Mouse (Mus musculus) erythroblast, embryonic 14.5 days (primary cell): Measurements from ENCODE around the gene Spon1. TPM values are rescaled to one million over a fixed set of nuclear protein-coding genes. Genes with fewer than 3 reads are reported as not detected.

Experiments used
- H3K27me3 ChIP-seq: 2 replicates; pipeline ENCODE4 v1.6.1; 2012; ENCODE audit warnings: inconsistent platforms; ENCODE audit not compliant: control insufficient read depth
- H3K36me3 ChIP-seq: 2 replicates; pipeline ENCODE4 v1.6.1; 2012; ENCODE audit warnings: mild to moderate bottlenecking, inconsistent platforms; ENCODE audit not compliant: control insufficient read depth
- H3K4me1 ChIP-seq: 2 replicates; pipeline ENCODE4 v1.6.1; 2012; ENCODE audit warnings: inconsistent platforms; ENCODE audit not compliant: control insufficient read depth
- H3K4me3 ChIP-seq: replicated peaks from 2 replicates; pipeline ENCODE3; 2012; ENCODE audit warnings: moderate library complexity, mild to moderate bottlenecking, inconsistent platforms
- H3K9me3 ChIP-seq: 2 replicates; pipeline ENCODE4 v1.6.1; 2012; ENCODE audit warnings: low read length, inconsistent platforms, mixed read lengths; ENCODE audit not compliant: control insufficient read depth
- GATA1 ChIP-seq: IDR thresholded peaks from 2 replicates; pipeline ENCODE4 v1.6.1; 2012; ENCODE audit warnings: low read length, inconsistent platforms, mixed read lengths
- TAL1 ChIP-seq: IDR thresholded peaks from 3 replicates; pipeline ENCODE4 v1.6.1; 2012; ENCODE audit warnings: low read length, inconsistent platforms, mixed read lengths
- polyA plus RNA-seq: library from polyadenylated mRNA; stranded (reverse); fragments of >175 nt; gene quantifications from 2 replicates; pipeline ENCODE4 v1.2.3, GENCODE M21; 2012

Gene Spon1
- polyA plus RNA-seq, 1 experiment: not detected

DNA sequence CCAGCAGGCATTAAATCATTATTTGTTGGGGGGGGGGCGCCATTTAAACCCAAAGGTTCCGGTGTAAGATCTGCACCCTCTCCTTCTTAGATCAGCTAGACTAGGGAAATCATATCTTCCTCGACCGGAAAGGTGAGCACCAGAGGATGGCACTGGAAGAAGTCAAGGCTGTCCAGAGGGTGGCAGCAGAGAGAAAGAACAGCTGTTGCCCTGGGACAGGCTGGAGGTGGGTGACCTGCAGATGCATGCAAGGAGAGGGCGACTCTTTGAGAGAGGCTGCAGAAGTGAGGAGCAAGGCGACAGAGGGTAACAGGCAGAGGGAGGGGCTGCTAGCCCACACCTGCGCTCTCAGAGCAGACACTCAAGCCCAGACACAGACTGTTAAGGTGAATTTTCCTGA is 8.2 kb downstream of the Spon1 start:
- H3K4me3 ChIP-seq: no peak overlapping the region
- H3K27me3 ChIP-seq: 0 out of 2 replicates have a peak, but pooled peaks cover under 1% of the 10 kb centered on the region
- H3K9me3 ChIP-seq: no peaks in the 10 kb centered on the region
- no peak for TF ChIP-seq GATA1
- no peak for TF ChIP-seq TAL1
- H3K36me3 ChIP-seq: no peaks in the 10 kb centered on the region
- no peaks in the 10 kb centered on the region for H3K4me1 ChIP-seq

DNA sequence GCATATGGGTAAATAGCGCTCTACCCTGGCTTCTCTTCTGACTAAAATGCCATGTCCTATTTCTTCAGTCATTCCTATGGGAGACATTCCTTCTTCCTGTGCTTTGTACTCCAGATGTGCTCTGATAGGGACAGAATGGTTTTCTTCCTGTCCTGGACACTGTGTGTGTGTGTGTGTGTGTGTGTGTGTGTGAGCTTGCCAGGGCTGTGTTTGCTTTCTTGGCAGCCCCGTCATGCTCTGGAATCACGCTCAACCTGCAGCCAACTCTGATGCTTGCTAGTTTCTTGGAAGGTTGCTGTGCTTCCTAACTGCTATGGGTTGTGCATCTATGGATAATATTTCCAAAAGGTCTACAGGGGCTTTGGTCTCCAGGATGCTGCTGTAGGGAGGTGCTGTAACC is 9.1 kb downstream of the Spon1 start:
- TF ChIP-seq GATA1 (no peak), TAL1 (no peak)
- H3K27me3 ChIP-seq: no peaks in the 10 kb centered on the region
- no peaks in the 10 kb centered on the region for H3K36me3 ChIP-seq
- H3K9me3 ChIP-seq: no peaks in the 10 kb centered on the region
- no peak overlapping the region for H3K4me3 ChIP-seq
- no peaks in the 10 kb centered on the region for H3K4me1 ChIP-seq

- Histone ChIP-seq H3K9me3 (no peaks in the 10 kb centered on the region), H3K4me3 (no peak overlapping the region), H3K36me3 (no peaks in the 10 kb centered on the region), H3K4me1 (no peaks in the 10 kb centered on the region), H3K27me3 (no peaks in the 10 kb centered on the region)
- TF ChIP-seq TAL1: no peak
- no peak for TF ChIP-seq GATA1
Measured at GRCm38 (mm10) chr7:113778546-113778945, 12.7 kb downstream of the Spon1 start.

DNA sequence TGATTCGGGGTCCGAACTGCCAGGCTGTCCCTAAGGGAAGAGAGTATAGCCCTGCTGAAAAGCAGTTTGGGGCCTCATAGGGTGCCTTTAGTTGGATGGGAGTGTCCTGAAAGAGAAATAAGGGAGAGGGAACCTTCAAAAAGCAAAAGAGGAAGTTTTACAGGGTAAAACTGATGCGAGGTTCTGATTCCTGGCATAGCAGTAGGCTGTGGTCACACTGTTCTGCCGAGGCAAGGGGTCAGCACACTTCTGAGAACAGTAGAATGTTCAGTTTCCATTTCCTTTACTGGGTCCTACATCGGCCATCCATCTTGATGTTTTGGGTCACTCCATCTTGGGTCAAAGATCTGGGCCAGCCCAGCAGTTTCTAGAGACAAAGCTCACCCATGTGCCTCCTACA is 14.5 kb downstream of the Spon1 start:
- TF ChIP-seq GATA1: no peak
- Histone ChIP-seq H3K36me3 (no peaks in the 10 kb centered on the region), H3K4me3 (no peak overlapping the region), H3K4me1 (no peaks in the 10 kb centered on the region), H3K9me3 (no peaks in the 10 kb centered on the region), H3K27me3 (no peaks in the 10 kb centered on the region)

- Histone ChIP-seq H3K4me3 (no peak overlapping the region), H3K9me3 (no peaks in the 10 kb centered on the region)
- TF ChIP-seq TAL1 (no peak), GATA1 (no peak)
Measured at GRCm38 (mm10) chr7:113791991-113792390, 26.2 kb downstream of the Spon1 start.

DNA sequence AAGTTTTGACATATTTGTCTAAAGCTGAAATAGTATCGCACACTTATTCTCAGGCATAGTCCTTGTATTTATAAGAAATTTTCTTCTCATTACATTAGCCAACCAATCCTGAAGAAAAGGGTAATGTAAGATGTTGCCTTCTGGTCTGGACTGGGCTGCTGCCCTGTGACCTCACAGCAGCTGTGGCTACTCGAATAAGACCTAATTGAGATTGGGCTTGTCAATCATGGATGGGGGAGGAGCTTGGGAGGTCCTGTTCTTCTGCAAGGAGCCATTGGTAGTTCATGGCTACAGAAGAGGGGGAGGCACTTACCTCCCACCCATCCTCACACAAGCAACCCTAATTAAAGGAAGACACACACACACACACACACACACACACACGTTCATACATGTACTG is 27.1 kb downstream of the Spon1 start:
- H3K9me3 ChIP-seq: no peaks in the 10 kb centered on the region
- no peaks in the 10 kb centered on the region for H3K4me1 ChIP-seq
- H3K4me3 ChIP-seq: no peak overlapping the region
- no peaks in the 10 kb centered on the region for H3K36me3 ChIP-seq
- TF ChIP-seq GATA1 (no peak), TAL1 (no peak)
- no peaks in the 10 kb centered on the region for H3K27me3 ChIP-seq

More at GRCm38 (mm10) chr7:113791991-113792390, 26.2 kb downstream of the Spon1 start:
- H3K27me3 ChIP-seq: no peaks in the 10 kb centered on the region
- no peaks in the 10 kb centered on the region for H3K4me1 ChIP-seq
- H3K36me3 ChIP-seq: no peaks in the 10 kb centered on the region

DNA sequence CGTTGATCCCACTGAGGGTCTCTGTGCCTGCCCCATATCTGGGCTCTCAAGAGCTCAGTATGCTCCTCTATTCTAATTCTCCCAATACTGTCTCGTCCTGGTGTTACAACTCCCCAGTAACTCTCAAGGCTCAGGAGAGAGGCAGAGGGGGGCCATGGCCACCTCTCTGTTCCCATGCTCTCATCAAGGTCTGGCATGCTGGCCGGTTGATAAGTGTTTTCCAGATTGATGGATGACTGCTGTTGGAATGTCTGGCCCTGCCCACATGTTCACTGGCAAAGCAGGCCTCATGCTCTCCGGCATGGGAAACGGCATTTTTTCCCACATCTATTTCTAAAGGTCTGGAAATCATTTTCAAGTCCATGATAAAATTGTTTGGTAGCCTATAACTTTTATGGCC is 29.4 kb downstream of the Spon1 start:
- Histone ChIP-seq H3K36me3 (no peaks in the 10 kb centered on the region), H3K4me3 (no peak overlapping the region)

DNA sequence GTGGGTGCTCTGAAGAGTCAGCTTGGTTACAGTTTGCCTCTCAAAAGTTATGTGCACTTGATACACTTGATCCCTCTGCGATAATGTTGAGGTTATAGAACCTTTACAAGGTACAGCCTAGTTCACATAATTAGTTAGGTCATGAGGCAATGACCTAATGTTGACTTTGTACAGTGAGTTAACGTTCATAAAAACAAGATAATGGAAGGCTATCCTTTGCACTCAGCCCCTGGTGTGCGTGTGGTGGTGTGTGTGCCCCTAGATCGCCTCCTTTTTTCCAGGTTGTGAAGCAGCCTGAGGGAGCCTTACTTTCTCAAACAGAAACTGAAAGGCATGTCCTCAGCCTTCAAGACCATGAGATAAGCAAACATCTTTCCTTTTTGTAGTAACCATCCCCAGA is 31.3 kb downstream of the Spon1 start:
- no peaks in the 10 kb centered on the region for H3K4me1 ChIP-seq
- H3K9me3 ChIP-seq: no peaks in the 10 kb centered on the region
- no peaks in the 10 kb centered on the region for H3K36me3 ChIP-seq
- H3K4me3 ChIP-seq: no peak overlapping the region
- TF ChIP-seq GATA1 (no peak), TAL1 (no peak)
- H3K27me3 ChIP-seq: no peaks in the 10 kb centered on the region

More for the DNA sequence above, 29.4 kb downstream of the Spon1 start:
- Histone ChIP-seq H3K9me3 (no peaks in the 10 kb centered on the region), H3K27me3 (no peaks in the 10 kb centered on the region), H3K4me1 (no peaks in the 10 kb centered on the region)
- TF ChIP-seq TAL1: no peak

DNA sequence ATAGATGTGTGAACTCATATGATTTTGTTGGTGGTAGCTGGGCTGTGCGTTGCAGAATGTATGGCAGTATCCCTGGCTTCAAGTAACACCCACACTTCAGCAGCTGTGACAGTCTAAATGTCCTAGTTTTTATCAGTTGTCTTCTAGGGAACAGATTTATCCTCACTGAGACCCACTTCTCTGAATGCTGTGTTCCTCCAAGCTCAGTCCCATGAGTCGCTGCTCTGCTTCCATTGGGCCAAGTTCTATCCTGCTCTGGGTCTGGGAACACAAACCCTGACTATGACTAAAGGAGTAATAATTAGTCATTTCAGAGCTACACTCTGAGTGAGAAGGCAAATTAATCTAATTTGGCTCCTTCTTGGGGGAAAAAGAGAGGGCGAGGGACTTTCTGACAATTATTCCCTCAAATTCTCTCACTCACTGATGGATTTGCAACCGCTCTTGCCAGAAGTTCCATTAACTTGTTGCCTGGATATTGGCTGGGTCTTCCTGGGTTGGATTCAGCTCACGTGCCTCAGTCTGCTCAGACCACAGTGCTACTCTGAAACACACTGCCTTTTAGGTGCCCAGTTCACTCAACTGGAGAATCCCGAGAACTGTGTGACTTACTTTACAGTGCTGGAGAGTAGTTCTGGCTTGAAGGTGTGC is 32.9 kb downstream of the Spon1 start:
- Histone ChIP-seq H3K27me3 (no peaks in the 10 kb centered on the region), H3K36me3 (no peaks in the 10 kb centered on the region), H3K9me3 (no peaks in the 10 kb centered on the region), H3K4me3 (no peak overlapping the region), H3K4me1 (no peaks in the 10 kb centered on the region)
- TF ChIP-seq GATA1: no peak

DNA sequence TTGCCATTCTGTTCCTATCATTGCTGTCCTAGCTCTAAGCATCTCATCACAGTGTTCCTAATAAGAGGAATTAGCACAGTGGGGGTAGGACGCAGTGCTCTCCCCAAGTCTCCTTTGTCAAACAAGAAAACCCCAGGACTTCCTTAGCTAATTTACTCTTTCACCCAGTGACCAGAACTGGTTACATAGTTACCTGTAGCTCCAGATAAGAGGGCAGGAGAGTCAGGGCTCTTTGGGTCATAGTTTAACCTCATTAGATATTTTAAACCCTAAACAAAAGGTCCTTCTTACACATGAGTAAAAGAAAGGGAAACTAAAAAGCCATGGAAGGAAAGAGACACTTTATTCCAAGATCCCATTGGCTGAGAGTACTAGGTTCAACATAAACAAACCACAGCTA is 44.0 kb downstream of the Spon1 start:
- Histone ChIP-seq H3K9me3 (no peaks in the 10 kb centered on the region), H3K4me1 (no peaks in the 10 kb centered on the region), H3K4me3 (no peak overlapping the region), H3K36me3 (no peaks in the 10 kb centered on the region), H3K27me3 (no peaks in the 10 kb centered on the region)
- TF ChIP-seq GATA1 (no peak), TAL1 (no peak)
